Mouse (Mus musculus) myocyte (in vitro differentiated cells): ENCODE results near the gene Gm20503.

Experiments used
- MAX ChIP-seq: IDR thresholded peaks from one replicate; pipeline ENCODE4 v1.6.1; 2011; ENCODE audit warnings: low read depth, mild to moderate bottlenecking, control low read depth
- MYOD1 ChIP-seq, 3 experiments: IDR thresholded peaks; one replicate each; pipeline ENCODE4 v1.6.1; 2011; ENCODE audit warnings: control low read depth in 2 of 3, low read depth in 2 of 3, mild to moderate bottlenecking in 2 of 3, moderate library complexity in 1 of 3; ENCODE audit not compliant: insufficient read length in 2 of 3, control insufficient read depth in 1 of 3
- MYOG ChIP-seq, 3 experiments: IDR thresholded peaks; one replicate each; pipeline ENCODE4 v1.6.1; 2011; ENCODE audit warnings: control low read depth in 2 of 3, low read depth in 2 of 3, mild to moderate bottlenecking in 2 of 3; ENCODE audit not compliant: insufficient read length in 2 of 3, control insufficient read depth in 1 of 3, insufficient read depth in 1 of 3
- POLR2A ChIP-seq: IDR thresholded peaks from one replicate; pipeline ENCODE4 v1.6.1; 2011; ENCODE audit warnings: low read depth, mild to moderate bottlenecking, control low read depth, moderate library complexity; ENCODE audit not compliant: insufficient read length
- POLR2AphosphoS2 ChIP-seq: IDR thresholded peaks from one replicate; pipeline ENCODE4 v1.6.1; 2011; ENCODE audit warnings: low read depth, control low read depth; ENCODE audit not compliant: insufficient read length
- SRF ChIP-seq: IDR thresholded peaks from one replicate; pipeline ENCODE4 v1.6.1; 2011; ENCODE audit warnings: low read depth; ENCODE audit not compliant: control insufficient read depth, insufficient read length
- USF1 ChIP-seq: IDR thresholded peaks from one replicate; pipeline ENCODE4 v1.6.1; 2011; ENCODE audit warnings: low read depth, mild to moderate bottlenecking, control low read depth, moderate library complexity

- TF ChIP-seq USF1 (no peak), POLR2A (no peak), SRF (no peak), MYOD1 (IDR thresholded peaks at IDR 0.05; ENCODE audit: control insufficient read depth in 1 of 3, insufficient read length in 2 of 3, low read depth in 2 of 3) (no peak), POLR2AphosphoS2 (no peak), MAX (no peak), MYOG (IDR thresholded peaks at IDR 0.05; ENCODE audit: control insufficient read depth in 1 of 3, insufficient read depth in 1 of 3, insufficient read length in 2 of 3, low read depth in 2 of 3) (no peak)
Observed at GRCm38 (mm10) chr4:59035786-59036350, 32.9 kb downstream of the Gm20503 start.
